Mouse (Mus musculus): ENCODE measurements around the gene Tssk4. TPM values are rescaled to one million over a fixed set of nuclear protein-coding genes. Genes with fewer than 3 reads are reported as not detected.

Tssk4 gene
- polyA plus RNA-seq, 1 experiment from 2014 or later = 0.53 TPM

GRCm38 (mm10) chr14:55660636-55661035 lies 10.7 kb downstream of the Tssk4 start:
- Histone ChIP-seq H3K4me2 (ENCODE audit: low read length) (peak overlapping the region; percentile 65), H3K4me1 (ENCODE audit: control insufficient read depth, insufficient read depth, low read depth, low read length) (peaks cover 8% of the 10 kb centered on the region), H3K27ac (ENCODE audit: low read depth, low read length) (no peak overlapping the region), H3K4me3 (ENCODE audit: low read length) (peak overlapping the region; percentile 69), H3K9ac (ENCODE audit: low read depth, low read length) (no peak overlapping the region), H3K9me3 (ENCODE audit: control insufficient read depth, low read length) (no peaks in the 10 kb centered on the region), H3K27me3 (replicated peaks; ENCODE audit: control insufficient read depth, insufficient read depth, low read length) (no peaks in the 10 kb centered on the region), H3K36me3 (ENCODE audit: control insufficient read depth, insufficient read depth, low read length) (peaks cover 10% of the 10 kb centered on the region)
- 46% methylated on average over 2 of the region's 2 CpGs for WGBS
- peak; percentile 6; the same call in 1 of the 2 replicates for ATAC-seq

- peaks cover 9% of the 10 kb centered on the region for H3K36me3 ChIP-seq (ENCODE audit: control insufficient read depth, insufficient read depth, low read length)
- no peaks in the 10 kb centered on the region for H3K27me3 ChIP-seq (replicated peaks; ENCODE audit: control insufficient read depth, insufficient read depth, low read length)
- H3K4me1 ChIP-seq (ENCODE audit: control insufficient read depth, insufficient read depth, low read depth, low read length) = peaks cover 16% of the 10 kb centered on the region
- ATAC-seq = peak; percentile 67
- H3K9ac ChIP-seq (ENCODE audit: low read depth, low read length) = peak overlapping the region; percentile 85
- H3K4me3 ChIP-seq (ENCODE audit: low read length) = peak overlapping the region; percentile 76
- under 1% methylated on average over 12 of the region's 12 CpGs for WGBS
- H3K9me3 ChIP-seq (ENCODE audit: control insufficient read depth, low read length) = no peaks in the 10 kb centered on the region
- H3K27ac ChIP-seq (ENCODE audit: low read depth, low read length) = peak overlapping the region; percentile 94
- peak overlapping the region; percentile 97 for H3K4me2 ChIP-seq (ENCODE audit: low read length)
These were observed 21.5 kb downstream of the Tssk4 start for GRCm38 (mm10) chr14:55671486-55671832.

- WGBS = 1% methylated on average over 38 of the region's 38 CpGs
- peak within 1 kb of the TSS; percentile 76 for H3K4me3 ChIP-seq (ENCODE audit: low read length)
- H3K27me3 ChIP-seq (replicated peaks; ENCODE audit: control insufficient read depth, insufficient read depth, low read length) = no peaks in the 10 kb centered on the region
- H3K9me3 ChIP-seq (ENCODE audit: control insufficient read depth, low read length) = no peaks in the 10 kb centered on the region
- peaks cover 16% of the 10 kb centered on the region for H3K4me1 ChIP-seq (ENCODE audit: control insufficient read depth, insufficient read depth, low read depth, low read length)
- peak; percentile 98 for ATAC-seq
- H3K27ac ChIP-seq (ENCODE audit: low read depth, low read length) = peak within 1 kb of the TSS; percentile 94
- H3K36me3 ChIP-seq (ENCODE audit: control insufficient read depth, insufficient read depth, low read length) = peaks cover 15% of the 10 kb centered on the region
- peak within 1 kb of the TSS; percentile 85 for H3K9ac ChIP-seq (ENCODE audit: low read depth, low read length)
- H3K4me2 ChIP-seq (ENCODE audit: low read length) = peak within 1 kb of the TSS; percentile 97
These were observed 22.1 kb downstream of the Tssk4 start, which contains the start of the genes Gmpr2 and Nedd8 for GRCm38 (mm10) chr14:55671833-55672740. Gene Gmpr2 (plus strand): TSS chr14:55671941. Gene Nedd8 (minus strand): TSS chr14:55672124.

GRCm38 (mm10) chr14:55672741-55673060 lies 22.7 kb downstream of the Tssk4 start:
- no peak overlapping the region for H3K27ac ChIP-seq (ENCODE audit: low read depth, low read length)
- peaks cover 16% of the 10 kb centered on the region for H3K4me1 ChIP-seq (ENCODE audit: control insufficient read depth, insufficient read depth, low read depth, low read length)
- H3K4me2 ChIP-seq (ENCODE audit: low read length) = peak overlapping the region; percentile 79
- peak overlapping the region; percentile 85 for H3K9ac ChIP-seq (ENCODE audit: low read depth, low read length)
- 83% methylated on average over 7 of the region's 7 CpGs for WGBS
- peak overlapping the region; percentile 76 for H3K4me3 ChIP-seq (ENCODE audit: low read length)
- no peak for ATAC-seq
- H3K36me3 ChIP-seq (ENCODE audit: control insufficient read depth, insufficient read depth, low read length) = peaks cover 18% of the 10 kb centered on the region
- H3K9me3 ChIP-seq (ENCODE audit: control insufficient read depth, low read length) = no peaks in the 10 kb centered on the region
- H3K27me3 ChIP-seq (replicated peaks; ENCODE audit: control insufficient read depth, insufficient read depth, low read length) = no peaks in the 10 kb centered on the region

- Histone ChIP-seq H3K27me3 (replicated peaks; ENCODE audit: control insufficient read depth, insufficient read depth, low read length) (no peaks in the 10 kb centered on the region), H3K9me3 (ENCODE audit: control insufficient read depth, low read length) (no peaks in the 10 kb centered on the region), H3K4me2 (ENCODE audit: low read length) (no peak overlapping the region), H3K36me3 (ENCODE audit: control insufficient read depth, insufficient read depth, low read length) (peaks cover 29% of the 10 kb centered on the region), H3K4me1 (ENCODE audit: control insufficient read depth, insufficient read depth, low read depth, low read length) (peaks cover 12% of the 10 kb centered on the region), H3K9ac (ENCODE audit: low read depth, low read length) (no peak overlapping the region), H3K27ac (ENCODE audit: low read depth, low read length) (no peak overlapping the region), H3K4me3 (ENCODE audit: low read length) (no peak overlapping the region)
- ATAC-seq = no peak
- 88% methylated on average over 4 of the region's 4 CpGs for WGBS
These were observed 27.6 kb downstream of the Tssk4 start for GRCm38 (mm10) chr14:55677615-55678014.

GRCm38 (mm10) chr14:55681160-55682117 lies 31.5 kb downstream of the Tssk4 start, which contains the start of gene Tinf2:
Gene Tinf2 (minus strand): TSS chr14:55681820.
- peaks cover 8% of the 10 kb centered on the region; the same call in 1 of the 2 replicates for H3K4me1 ChIP-seq (ENCODE audit: control insufficient read depth, insufficient read depth, low read depth, low read length)
- peak within 1 kb of the TSS; percentile 69 for H3K9ac ChIP-seq (ENCODE audit: low read depth, low read length)
- peaks cover 20% of the 10 kb centered on the region for H3K36me3 ChIP-seq (ENCODE audit: control insufficient read depth, insufficient read depth, low read length)
- peak within 1 kb of the TSS; percentile 78 for H3K4me3 ChIP-seq (ENCODE audit: low read length)
- no peaks in the 10 kb centered on the region for H3K27me3 ChIP-seq (replicated peaks; ENCODE audit: control insufficient read depth, insufficient read depth, low read length)
- peak; percentile 99 for ATAC-seq
- H3K27ac ChIP-seq (ENCODE audit: low read depth, low read length) = peak within 1 kb of the TSS; percentile 69
- H3K9me3 ChIP-seq (ENCODE audit: control insufficient read depth, low read length) = no peaks in the 10 kb centered on the region
- WGBS = under 1% methylated on average over 65 of the region's 66 CpGs
- peak within 1 kb of the TSS; percentile 90 for H3K4me2 ChIP-seq (ENCODE audit: low read length)

GRCm38 (mm10) chr14:55682118-55682493 lies 32.1 kb downstream of the Tssk4 start:
- Histone ChIP-seq H3K36me3 (ENCODE audit: control insufficient read depth, insufficient read depth, low read length) (peaks cover 14% of the 10 kb centered on the region), H3K9ac (ENCODE audit: low read depth, low read length) (peak overlapping the region; percentile 69), H3K9me3 (ENCODE audit: control insufficient read depth, low read length) (no peaks in the 10 kb centered on the region), H3K4me2 (ENCODE audit: low read length) (peak overlapping the region; percentile 90), H3K27ac (ENCODE audit: low read depth, low read length) (peak overlapping the region; percentile 69), H3K27me3 (replicated peaks; ENCODE audit: control insufficient read depth, insufficient read depth, low read length) (no peaks in the 10 kb centered on the region), H3K4me1 (ENCODE audit: control insufficient read depth, insufficient read depth, low read depth, low read length) (peaks cover 8% of the 10 kb centered on the region; the same call in 1 of the 2 replicates), H3K4me3 (ENCODE audit: low read length) (peak overlapping the region; percentile 78)
- no peak; the same call in 1 of the 2 replicates for ATAC-seq
- WGBS = 14% methylated on average over 3 of the region's 3 CpGs

GRCm38 (mm10) chr14:55689433-55689832 lies 39.4 kb downstream of the Tssk4 start:
- Histone ChIP-seq H3K4me2 (ENCODE audit: low read length) (no peak overlapping the region), H3K4me1 (ENCODE audit: control insufficient read depth, insufficient read depth, low read depth, low read length) (no peaks in the 10 kb centered on the region), H3K9me3 (ENCODE audit: control insufficient read depth, low read length) (no peaks in the 10 kb centered on the region), H3K36me3 (ENCODE audit: control insufficient read depth, insufficient read depth, low read length) (no peaks in the 10 kb centered on the region), H3K9ac (ENCODE audit: low read depth, low read length) (no peak overlapping the region), H3K27me3 (replicated peaks; ENCODE audit: control insufficient read depth, insufficient read depth, low read length) (no peaks in the 10 kb centered on the region), H3K4me3 (ENCODE audit: low read length) (no peak overlapping the region), H3K27ac (ENCODE audit: low read depth, low read length) (no peak overlapping the region)
- no peak for ATAC-seq
- 82% methylated on average over 10 of the region's 10 CpGs for WGBS

All from hindbrain, embryonic 16.5 days (tissue).